Mouse (Mus musculus): ENCODE measurements around the gene Ilf2. TPM values are rescaled to one million over a fixed set of nuclear protein-coding genes. Genes with fewer than 3 reads are reported as not detected.

The Ilf2 gene
- total RNA-seq, 2 experiments from 2014 or later: 26.1 to 30.7 TPM

DNA sequence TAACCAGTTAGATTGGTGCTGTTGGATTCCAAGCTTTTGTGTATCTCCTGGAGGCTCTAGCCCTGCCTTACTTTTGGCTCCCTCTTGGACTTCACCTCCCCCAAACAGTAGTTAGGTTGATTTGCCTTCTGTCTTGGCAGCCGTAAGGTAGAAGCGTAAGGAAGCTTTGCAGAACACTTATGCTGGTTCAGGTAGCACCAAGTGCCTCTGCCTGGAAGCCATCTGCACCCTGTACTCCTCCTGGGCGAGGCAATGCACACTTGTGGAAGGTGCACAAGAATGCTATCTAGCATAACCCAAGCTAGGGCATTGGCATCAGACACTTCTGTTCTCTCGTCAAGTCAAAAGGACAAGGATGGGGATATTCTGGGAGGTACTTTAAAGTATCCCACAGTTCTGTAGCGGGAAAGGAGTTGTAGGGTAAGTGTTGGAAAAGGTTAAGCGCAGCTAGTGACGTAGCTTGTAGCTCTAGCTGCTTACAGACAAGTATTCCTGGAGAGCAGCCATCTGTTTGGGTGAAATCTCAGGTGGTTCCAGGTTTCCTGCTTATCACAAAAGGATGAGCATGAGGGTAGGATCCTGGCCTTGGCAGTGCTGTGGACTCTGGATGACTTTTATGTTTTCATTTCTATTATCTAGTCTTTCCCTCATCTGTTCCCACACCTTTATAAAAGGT is 20.1 kb downstream of the Ilf2 start:
- no peak for DNase-seq
- TF ChIP-seq CTCF (IDR thresholded peaks at IDR 0.05): no peak
- Histone ChIP-seq H3K27ac (no peak overlapping the region), H3K4me3 (no peak overlapping the region)
- intact Hi-C loops (cut with DNase I): no loop called here

- intact Hi-C loops (cut with DNase I): no loop called here
- no peak overlapping the region for H3K4me3 ChIP-seq
- TF ChIP-seq CTCF (IDR thresholded peaks at IDR 0.05): no peak
- no peak for DNase-seq
- H3K27ac ChIP-seq: no peak overlapping the region
Measured at GRCm38 (mm10) chr3:90497597-90497996, 21.7 kb downstream of the Ilf2 start.

GRCm38 (mm10) chr3:90503444-90503843 is 27.5 kb downstream of the Ilf2 start:
- intact Hi-C loops (cut with DNase I): no loop called here
- no peak overlapping the region for H3K4me3 ChIP-seq
- DNase-seq: no peak
- TF ChIP-seq CTCF (IDR thresholded peaks at IDR 0.05): no peak
- no peak overlapping the region for H3K27ac ChIP-seq

- no peak for DNase-seq
- Histone ChIP-seq H3K27ac (peak overlapping the region; percentile 50), H3K4me3 (0 out of 2 replicates have a peak overlapping the region, but pooled peaks have one; percentile 16)
- no peak for TF ChIP-seq CTCF (IDR thresholded peaks at IDR 0.05)
- intact Hi-C loops (cut with DNase I): no loop called here
Measured at GRCm38 (mm10) chr3:90505216-90505615, 29.3 kb downstream of the Ilf2 start.

GRCm38 (mm10) chr3:90506362-90506761 is 30.4 kb downstream of the Ilf2 start:
- 0 out of 2 replicates have a peak overlapping the region, but pooled peaks have one; percentile 10 for H3K4me3 ChIP-seq
- intact Hi-C loops (cut with DNase I): no loop called here
- peak overlapping the region; percentile 20; the same call in 1 of the 2 replicates for H3K27ac ChIP-seq
- no peak for DNase-seq
- no peak for TF ChIP-seq CTCF (IDR thresholded peaks at IDR 0.05)

GRCm38 (mm10) chr3:90508287-90508949 is 32.5 kb downstream of the Ilf2 start:
- Histone ChIP-seq H3K27ac (peak overlapping the region; percentile 100), H3K4me3 (peak overlapping the region; percentile 87)
- no peak for TF ChIP-seq CTCF (IDR thresholded peaks at IDR 0.05)
- DNase-seq: no peak
- intact Hi-C loops (cut with DNase I): loop anchor here (2.0 kb wide), 1 partner anchor 18 kb away; the partner anchor contains the start of gene Snapin

- H3K27ac ChIP-seq: peak within 1 kb of the TSS; percentile 100
- intact Hi-C loops (cut with DNase I): loop anchor here (2.0 kb wide), 1 partner anchor 18 kb away; the partner anchor contains the start of gene Snapin
- peak within 1 kb of the TSS; percentile 87 for H3K4me3 ChIP-seq
- TF ChIP-seq CTCF (IDR thresholded peaks at IDR 0.05): no peak
- peak; percentile 100 for DNase-seq
Measured at GRCm38 (mm10) chr3:90508950-90509746, 33.2 kb downstream of the Ilf2 start, which contains the start of gene Chtop. Chtop (minus strand) TSS chr3:90509498.

DNA sequence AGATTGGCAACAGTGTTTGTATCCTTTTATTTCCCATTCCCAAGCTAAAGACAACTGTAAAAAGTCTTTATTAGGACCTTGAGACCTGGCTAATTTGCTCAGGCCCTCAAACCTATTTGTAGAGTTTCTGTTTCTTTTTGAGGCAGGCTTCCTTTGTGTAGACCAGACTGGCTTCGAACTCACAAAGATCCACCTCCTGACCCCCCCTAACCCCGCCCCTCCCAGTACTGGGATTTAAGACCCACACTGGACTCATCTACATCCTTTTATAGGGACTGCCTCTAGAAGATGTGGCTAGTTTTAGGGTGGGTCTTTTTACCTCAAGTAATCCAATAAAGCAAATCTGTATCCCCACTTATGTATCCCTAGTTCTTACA is 33.8 kb downstream of the Ilf2 start:
- no peak for TF ChIP-seq CTCF (IDR thresholded peaks at IDR 0.05)
- no peak for DNase-seq
- Histone ChIP-seq H3K27ac (peak overlapping the region; percentile 100), H3K4me3 (peak overlapping the region; percentile 87)
- intact Hi-C loops (cut with DNase I): loop anchor here (2.0 to 5.0 kb wide), 2 partner anchors 19 to 108 kb away; partner anchors contain the start of gene Snapin

GRCm38 (mm10) chr3:90512276-90512675 is 36.4 kb downstream of the Ilf2 start:
- intact Hi-C loops (cut with DNase I): loop anchor here (5.0 kb wide), 1 partner anchor 105 kb away; no protein-coding TSS in a partner anchor
- TF ChIP-seq CTCF (IDR thresholded peaks at IDR 0.05): no peak
- DNase-seq: no peak
- Histone ChIP-seq H3K27ac (peak overlapping the region; percentile 91), H3K4me3 (peak overlapping the region; percentile 74; the same call in 1 of the 2 replicates)

GRCm38 (mm10) chr3:90512948-90513642 is 37.2 kb downstream of the Ilf2 start:
- DNase-seq: no peak
- TF ChIP-seq CTCF (IDR thresholded peaks at IDR 0.05): no peak
- peak overlapping the region; percentile 91 for H3K27ac ChIP-seq
- intact Hi-C loops (cut with DNase I): loop anchor here (5.0 kb wide), 1 partner anchor 104 kb away; no protein-coding TSS in a partner anchor
- H3K4me3 ChIP-seq: peak overlapping the region; percentile 74

DNA sequence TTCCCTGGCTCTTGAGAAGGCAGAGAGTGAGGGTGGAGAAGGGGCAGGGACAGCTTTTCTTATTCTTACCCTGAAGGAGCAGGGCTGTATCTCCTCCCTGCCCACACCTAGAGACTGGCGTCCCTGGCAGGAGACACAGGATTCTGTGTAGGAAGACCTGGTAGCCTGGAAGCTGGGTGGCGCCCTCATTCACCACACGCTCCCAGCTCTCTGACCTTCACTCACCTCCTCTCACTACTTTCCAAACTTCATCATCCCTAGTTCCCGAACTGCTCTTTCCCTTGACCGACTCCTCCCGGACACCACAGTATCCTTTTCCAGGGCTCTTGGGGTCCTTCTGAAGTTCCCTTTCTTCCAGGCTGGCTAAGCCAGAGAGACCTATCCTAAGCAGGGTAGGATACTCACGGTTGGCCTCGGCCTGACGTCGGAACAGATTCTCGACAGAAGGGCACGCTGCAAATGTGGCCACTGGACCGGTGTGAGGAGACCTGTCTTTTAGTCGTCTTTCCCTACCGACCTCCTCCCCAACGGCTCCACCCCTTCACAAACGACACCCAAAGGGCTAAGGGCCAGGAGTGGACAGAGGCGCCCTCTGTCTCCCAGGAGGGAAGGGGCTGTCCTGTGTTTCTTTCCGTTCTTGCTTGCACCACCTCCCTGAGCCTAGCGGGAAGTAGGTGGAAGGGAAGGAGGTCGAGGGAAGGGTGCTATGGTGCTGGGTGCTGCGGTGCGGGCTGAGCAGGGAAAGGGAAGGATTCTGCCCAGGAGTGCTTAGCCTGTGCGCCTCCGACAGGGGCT is 38.1 kb downstream of the Ilf2 start, which contains the start of the genes S100a1 and S100a13:
TSS of gene S100a1 (minus strand) at position 597 of the 795 bp plus-strand sequence.
TSS of gene S100a13 (plus strand) at position 640 of the 795 bp plus-strand sequence.
- peak; percentile 47 for TF ChIP-seq CTCF (IDR thresholded peaks at IDR 0.05)
- Histone ChIP-seq H3K27ac (peak within 1 kb of the TSS; percentile 91), H3K4me3 (peak within 1 kb of the TSS; percentile 74)
- peak; percentile 87 for DNase-seq
- intact Hi-C loops (cut with DNase I): loop anchor here (5.0 kb wide), 1 partner anchor 103 kb away; no protein-coding TSS in a partner anchor
